Mouse (Mus musculus) left cerebral cortex, adult 2 months (tissue): ENCODE measurements at regions not wholly inside any gene's neighbourhood (a gene's known extent, or its start where the extent isn't known, plus 50 kb on each side); places are given as distances from the start of the nearest gene placed in this dataset.
A peak's percentile ranks its signal among the peaks of the same experiment; 100 is the strongest.

Experiments used
- DNase-seq, 2 experiments: peaks; one replicate each; pipeline ENCODE4 v3.0.0; 2021 to 2022; ENCODE audit warnings: low spot score in 2 of 2, mixed read lengths in 1 of 2; ENCODE audit errors: extremely low spot score in 1 of 2
- H3K27ac ChIP-seq: fragments of 200-600 bp; 2 replicates; pipeline ENCODE4 v1.8.1; 2022
- H3K4me3 ChIP-seq: fragments of 200-600 bp; 2 replicates; pipeline ENCODE4 v1.8.1; 2022
- CTCF ChIP-seq: fragments of 200-600 bp; IDR thresholded peaks from 2 replicates; pipeline ENCODE4 v1.8.1; 2022; ENCODE audit warnings: antibody characterized with exemption, mild to moderate bottlenecking, moderate library complexity
- intact Hi-C: fragments of 180-260 bp; cut with DNase I; formaldehyde crosslinking; loops from one replicate; pipeline ENCODE4 v1.15.1; 2025

DNA sequence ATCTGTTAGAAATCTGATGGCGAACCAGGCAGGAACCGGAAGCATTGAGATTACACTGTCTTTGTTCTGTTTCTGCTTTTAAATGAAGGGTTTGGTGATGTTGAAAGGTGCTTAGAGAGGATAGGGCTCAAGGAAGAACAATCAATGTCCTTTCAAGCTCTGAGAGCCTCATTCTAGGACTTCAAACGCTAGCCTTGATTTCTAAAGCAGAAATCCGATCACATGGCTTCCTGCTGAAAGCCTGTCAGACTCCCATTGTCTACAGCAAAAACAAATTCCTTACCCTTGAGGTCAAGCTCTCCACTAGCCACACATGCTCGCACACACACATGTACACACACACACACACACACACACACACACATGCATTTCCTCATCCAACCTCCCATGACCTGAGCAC is 215.3 kb upstream of the Zfp637 start:
- intact Hi-C loops: no loop called here
- no peak for TF ChIP-seq CTCF
- DNase-seq: no peak
- H3K27ac ChIP-seq: no peak overlapping the region; the same call in 1 of the 2 replicates
- H3K4me3 ChIP-seq: no peak overlapping the region

- no peak overlapping the region for H3K4me3 ChIP-seq
- intact Hi-C loops: no loop called here
- TF ChIP-seq CTCF: no peak
- no peak overlapping the region for H3K27ac ChIP-seq
- DNase-seq: no peak
Observed at GRCm38 (mm10) chr6:117627461-117627860, 213.5 kb upstream of the Zfp637 start.

DNA sequence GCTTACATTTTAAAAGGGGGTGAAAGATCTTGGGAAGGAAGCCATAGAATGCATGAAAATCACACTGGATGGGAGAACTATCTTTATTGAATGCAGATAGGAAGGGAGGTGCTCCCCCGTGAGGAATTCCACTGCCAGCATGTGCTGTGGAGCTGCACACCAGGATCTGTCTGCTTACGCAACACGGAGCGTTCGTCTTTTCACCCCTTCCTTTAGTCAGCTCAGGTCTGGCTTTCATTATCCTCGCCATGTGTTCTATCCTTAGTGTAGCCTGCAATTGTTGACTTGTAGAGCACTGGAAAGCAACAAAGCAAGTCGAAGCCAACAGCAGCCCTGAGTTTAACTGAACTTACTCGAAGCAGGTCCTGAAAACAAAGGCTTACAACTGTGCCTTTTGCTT is 194.4 kb upstream of the Zfp637 start:
- H3K4me3 ChIP-seq: no peak overlapping the region
- no peak for DNase-seq
- H3K27ac ChIP-seq: no peak overlapping the region
- intact Hi-C loops: no loop called here
- TF ChIP-seq CTCF: peak; percentile 33

- Histone ChIP-seq H3K4me3 (no peak overlapping the region), H3K27ac (no peak overlapping the region)
- no peak for DNase-seq
- intact Hi-C loops: no loop called here
- no peak for TF ChIP-seq CTCF
Observed at GRCm38 (mm10) chr6:117650541-117650940, 190.4 kb upstream of the Zfp637 start.

DNA sequence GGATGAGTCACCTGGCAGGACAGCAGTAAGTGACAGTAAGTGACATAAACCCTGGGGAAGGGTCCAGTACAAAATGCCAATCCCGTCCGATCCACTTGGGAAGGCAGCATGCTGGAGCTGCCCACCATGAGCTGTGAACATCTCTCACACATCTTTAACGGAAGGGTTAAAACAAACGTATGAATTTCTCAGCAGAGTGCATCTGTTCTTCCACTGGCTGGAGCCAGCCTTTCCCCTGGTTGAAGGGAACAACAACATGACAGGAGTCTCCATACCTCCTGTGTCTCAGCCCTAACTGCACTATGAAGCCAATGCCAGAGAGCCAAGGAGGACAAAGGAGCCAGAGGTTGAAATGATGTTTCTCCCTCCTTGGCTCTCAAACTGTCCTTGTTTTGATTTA is 189.4 kb upstream of the Zfp637 start:
- TF ChIP-seq CTCF: no peak
- H3K4me3 ChIP-seq: no peak overlapping the region
- DNase-seq: no peak
- no peak overlapping the region for H3K27ac ChIP-seq
- intact Hi-C loops: no loop called here

DNA sequence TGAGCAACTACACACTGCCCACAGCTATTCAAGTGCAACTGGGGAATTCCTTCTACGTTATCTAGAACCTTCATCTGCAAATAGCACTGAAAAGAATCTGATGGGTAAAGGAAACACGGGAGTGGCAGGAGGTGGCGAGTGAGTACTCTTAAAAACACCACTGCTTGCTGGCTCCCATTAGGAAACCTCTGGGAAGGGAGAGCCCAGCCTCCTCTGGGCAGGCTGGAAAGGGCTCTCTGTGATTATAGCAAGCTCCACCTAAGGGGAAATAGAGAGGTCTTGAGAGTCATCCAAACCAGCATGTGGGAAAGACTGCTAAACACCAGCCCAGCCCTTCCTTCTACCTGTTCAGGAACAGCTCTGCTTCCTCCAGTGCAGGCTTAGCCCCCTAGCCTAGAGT is 189.0 kb upstream of the Zfp637 start:
- Histone ChIP-seq H3K27ac (no peak overlapping the region), H3K4me3 (no peak overlapping the region)
- TF ChIP-seq CTCF: no peak
- no peak for DNase-seq
- intact Hi-C loops: no loop called here

GRCm38 (mm10) chr6:117652917-117653316 is 188.1 kb upstream of the Zfp637 start:
- intact Hi-C loops: no loop called here

DNA sequence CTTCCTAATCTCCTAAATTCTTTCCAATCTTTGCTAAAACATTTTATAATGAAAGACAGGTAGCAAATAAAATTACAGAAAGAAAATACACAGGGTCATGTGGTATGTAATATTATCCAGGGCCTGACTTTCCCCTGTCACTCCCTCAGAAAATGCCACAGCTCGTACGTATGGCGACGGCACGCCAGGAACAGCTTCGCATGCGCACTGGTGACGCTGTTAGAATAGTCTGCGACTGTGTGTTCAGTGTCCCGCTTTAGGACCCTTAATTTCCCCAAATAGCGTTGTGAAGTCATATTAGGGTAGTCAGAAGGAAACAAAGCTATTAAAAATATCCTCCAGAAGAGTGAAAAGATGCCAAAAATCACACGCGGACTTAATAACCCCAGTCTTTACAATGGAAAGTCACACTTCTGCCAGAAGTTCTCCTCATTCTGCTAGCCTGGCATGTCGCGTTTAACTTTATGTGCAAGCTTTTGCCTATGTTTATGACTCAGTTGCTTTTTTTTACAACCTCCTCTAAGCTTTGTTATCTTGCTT is 187.0 kb upstream of the Zfp637 start:
- no peak overlapping the region for H3K27ac ChIP-seq
- no peak for TF ChIP-seq CTCF
- intact Hi-C loops: no loop called here
- no peak overlapping the region for H3K4me3 ChIP-seq
- DNase-seq: no peak

More at GRCm38 (mm10) chr6:117652917-117653316, 188.1 kb upstream of the Zfp637 start:
- TF ChIP-seq CTCF: no peak
- peak in 1 of 2 experiments; percentile 13 for DNase-seq
- no peak overlapping the region; the same call in 1 of the 2 replicates for H3K27ac ChIP-seq
- H3K4me3 ChIP-seq: no peak overlapping the region

GRCm38 (mm10) chr6:117655986-117656385 is 185.0 kb upstream of the Zfp637 start:
- no peak for DNase-seq
- no peak overlapping the region for H3K4me3 ChIP-seq
- H3K27ac ChIP-seq: no peak overlapping the region
- intact Hi-C loops: no loop called here
- no peak for TF ChIP-seq CTCF

GRCm38 (mm10) chr6:117660576-117660975 is 180.4 kb upstream of the Zfp637 start:
- no peak for DNase-seq
- no peak overlapping the region for H3K4me3 ChIP-seq
- no peak overlapping the region for H3K27ac ChIP-seq
- intact Hi-C loops: no loop called here
- peak; percentile 61 for TF ChIP-seq CTCF

DNA sequence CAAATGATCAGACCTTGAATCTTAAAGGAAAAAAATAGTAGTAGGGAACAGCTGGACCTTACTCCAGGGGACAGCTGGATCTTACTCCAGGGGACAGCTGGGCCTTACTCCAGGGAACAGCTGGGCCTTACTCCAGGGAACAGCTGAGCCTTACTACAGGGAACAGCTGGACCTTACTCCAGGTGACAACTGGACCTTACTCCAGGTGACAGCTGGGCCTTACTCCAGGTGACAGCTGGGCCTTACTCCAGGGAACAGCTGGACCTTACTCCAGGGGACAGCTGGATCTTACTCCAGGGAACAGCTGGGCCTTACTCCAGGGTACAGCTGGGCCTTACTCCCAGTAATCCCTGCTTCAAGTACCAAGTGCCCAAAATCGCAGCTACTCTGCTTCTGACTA is 178.3 kb upstream of the Zfp637 start:
- intact Hi-C loops: no loop called here
- no peak overlapping the region for H3K4me3 ChIP-seq
- H3K27ac ChIP-seq: no peak overlapping the region
- DNase-seq: no peak
- TF ChIP-seq CTCF: no peak

GRCm38 (mm10) chr6:117670337-117670736 is 170.6 kb upstream of the Zfp637 start:
- DNase-seq: no peak
- Histone ChIP-seq H3K4me3 (no peak overlapping the region), H3K27ac (no peak overlapping the region)
- no peak for TF ChIP-seq CTCF
- intact Hi-C loops: no loop called here

DNA sequence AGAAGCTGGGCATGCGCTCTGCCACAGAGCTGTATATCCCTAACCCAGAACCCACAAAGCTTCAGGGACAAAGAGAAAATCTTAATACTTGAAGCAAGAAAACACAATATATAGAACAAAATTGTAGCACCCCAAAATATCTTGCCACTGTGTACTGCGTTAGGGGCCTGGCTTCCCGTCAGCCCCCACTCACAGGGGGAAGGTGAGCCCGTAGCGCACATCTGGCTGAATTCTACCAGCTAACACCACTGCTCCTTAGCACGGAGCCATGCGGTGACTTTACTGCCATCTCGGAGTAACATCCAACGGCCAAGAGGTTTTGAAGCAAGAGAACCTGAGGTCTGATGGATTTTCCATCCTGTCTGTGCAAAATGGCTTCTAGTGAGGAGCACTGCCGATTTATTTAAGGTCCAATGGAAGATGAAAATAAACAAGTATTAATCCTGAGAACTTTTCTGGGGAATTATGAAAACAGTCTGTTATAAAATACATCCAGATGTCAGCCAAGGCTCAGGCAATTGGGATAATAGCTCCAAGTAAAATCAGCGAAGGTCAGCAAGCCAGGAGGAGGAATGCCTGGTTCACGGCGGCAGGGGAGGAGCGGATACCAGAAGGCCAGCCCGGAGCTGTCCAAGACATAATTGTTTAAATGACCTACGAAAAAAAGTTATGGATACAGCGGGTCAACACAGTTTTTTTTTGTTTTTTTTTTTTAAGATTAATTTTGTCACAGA is 170.0 kb upstream of the Zfp637 start:
- Histone ChIP-seq H3K27ac (no peak overlapping the region), H3K4me3 (no peak overlapping the region)
- no peak for TF ChIP-seq CTCF
- no peak for DNase-seq
- intact Hi-C loops: no loop called here
